Comparison of ENCODE assay signal across 19 mouse cellular contexts in genomic region chr4:102497221-102497620, GRCm38 (mm10).
DNase-seq lines count a peak whose midpoint lies in the region; ATAC-seq and TF ChIP-seq lines count a peak whose summit lies in the region.
"Had no signal": no experiment of that assay in that cellular context is flagged by ENCODE, and none has a peak within 500 bp of the region (broad histone marks: within the 10 kb centered on the region; RNA-seq: fewer than 3 reads in every experiment).

No protein-coding gene starts in this region.

- no peaks in the 10 kb centered on the region for H3K9me3 ChIP-seq in kidney, embryonic 16.5 days (ENCODE audit: low read length)
- no peaks in the 10 kb centered on the region for H3K9me3 ChIP-seq in neural tube, embryonic 15.5 days (replicated peaks)
- H3K9me3 ChIP-seq: embryonic facial prominence, embryonic 13.5 days; forebrain, embryonic 12.5 days; heart, embryonic 13.5 days; hindbrain, embryonic 10.5 days had no signal

- 81% methylated on average over 3 of the region's 3 CpGs for WGBS in kidney, adult 2 months
- 81% methylated on average over 3 of the region's 3 CpGs for WGBS in kidney, embryonic 16.5 days
- 84% methylated on average over 3 of the region's 3 CpGs for WGBS in neural tube, embryonic 15.5 days

- DNase-seq in heart, adult 11 months = peak; percentile 72
- no peak for DNase-seq in heart, postnatal 25 days (ENCODE audit: low spot score)
- DNase-seq in kidney, adult 2 months = peak; percentile 64
- DNase-seq in neural tube, embryonic 10.5 days (ENCODE audit: extremely low spot score, low spot score) = no peak
- DNase-seq in left cerebral cortex, postnatal 25 days (ENCODE audit: low spot score in 2 of 2) = no peak
- DNase-seq: adrenal gland, postnatal 14 days; cerebellum, adult 9-10 months; gastrocnemius, postnatal 14 days; heart, postnatal 10 days had no signal

- H3K4me1 ChIP-seq in kidney, adult 2 months (ENCODE audit: control insufficient read depth, insufficient read depth, low read length) = no peaks in the 10 kb centered on the region
- H3K4me1 ChIP-seq in kidney, embryonic 16.5 days (ENCODE audit: insufficient read depth, low read length) = no peaks in the 10 kb centered on the region; the same call in 1 of the 2 replicates
- 0 out of 2 replicates have a peak, but pooled peaks cover 3% of the 10 kb centered on the region for H3K4me1 ChIP-seq in neural tube, embryonic 15.5 days

- no peak overlapping the region for H3K9ac ChIP-seq in kidney, embryonic 16.5 days (replicated peaks; ENCODE audit: low read length)
- H3K9ac ChIP-seq in neural tube, embryonic 15.5 days (replicated peaks) = no peak overlapping the region
- H3K9ac ChIP-seq: embryonic facial prominence, embryonic 13.5 days; forebrain, embryonic 12.5 days; heart, embryonic 13.5 days; hindbrain, embryonic 14.5 days had no signal

- ATAC-seq in kidney, embryonic 16.5 days (ENCODE audit: low FRiP score, low TSS enrichment) = no peak
- ATAC-seq in neural tube, embryonic 15.5 days (ENCODE audit: low FRiP score) = no peak
- ATAC-seq: activated CD4-positive, CD25-positive, alpha-beta regulatory T cell, adult 4 months; Patski had no signal

- no peak overlapping the region for H3K4me2 ChIP-seq in kidney, embryonic 16.5 days (replicated peaks; ENCODE audit: low read depth, low read length)
- H3K4me2 ChIP-seq in neural tube, embryonic 15.5 days = no peak overlapping the region
- H3K4me2 ChIP-seq: embryonic facial prominence, embryonic 13.5 days; forebrain, embryonic 12.5 days; heart, embryonic 13.5 days; hindbrain, embryonic 14.5 days had no signal

- H3K36me3 ChIP-seq in kidney, adult 2 months (ENCODE audit: control insufficient read depth, insufficient read depth, low read length) = no peaks in the 10 kb centered on the region
- no peaks in the 10 kb centered on the region for H3K36me3 ChIP-seq in kidney, embryonic 16.5 days (ENCODE audit: insufficient read depth, low read length)
- no peaks in the 10 kb centered on the region for H3K36me3 ChIP-seq in neural tube, embryonic 15.5 days
- H3K36me3 ChIP-seq: embryonic facial prominence, embryonic 13.5 days; forebrain, embryonic 12.5 days; hindbrain, embryonic 10.5 days had no signal

- H3K27me3 ChIP-seq in kidney, adult 2 months (replicated peaks; ENCODE audit: control insufficient read depth, insufficient read depth, low read length) = no peaks in the 10 kb centered on the region
- H3K27me3 ChIP-seq in kidney, embryonic 16.5 days (ENCODE audit: insufficient read depth, low read length) = no peaks in the 10 kb centered on the region
- H3K27me3 ChIP-seq in neural tube, embryonic 15.5 days (replicated peaks) = no peaks in the 10 kb centered on the region
- H3K27me3 ChIP-seq: CH12.LX; embryonic facial prominence, embryonic 13.5 days; forebrain, embryonic 12.5 days; heart, embryonic 13.5 days; Patski had no signal

- no peak for TF ChIP-seq POLR2A in kidney, adult 2 months (IDR thresholded peaks at IDR 0.05; ENCODE audit: low read depth, low read length)

- intact Hi-C loops in heart, postnatal 25 days (cut with DNase I) = no loop called here
- intact Hi-C loops in left cerebral cortex, postnatal 25 days (cut with DNase I) = no loop called here

- TF ChIP-seq CTCF in kidney, adult 2 months (conservative IDR thresholded peaks at IDR 0.05; ENCODE audit: insufficient read depth, insufficient read length, low read depth, low read length) = no peak

- no peak overlapping the region for H3K27ac ChIP-seq in kidney, adult 2 months (ENCODE audit: insufficient read depth, low read depth, low read length)
- H3K27ac ChIP-seq in kidney, embryonic 16.5 days (ENCODE audit: low read length) = no peak overlapping the region
- 0 out of 2 replicates have a peak overlapping the region, but pooled peaks have one; percentile 10 for H3K27ac ChIP-seq in neural tube, embryonic 15.5 days (replicated peaks)
- H3K27ac ChIP-seq: embryonic facial prominence, embryonic 13.5 days; forebrain, embryonic 12.5 days; hindbrain, embryonic 10.5 days; hindbrain, embryonic 14.5 days had no signal

- H3K4me3 ChIP-seq in kidney, adult 2 months (ENCODE audit: insufficient read depth, low read depth, low read length) = no peak overlapping the region
- no peak overlapping the region for H3K4me3 ChIP-seq in kidney, embryonic 16.5 days (ENCODE audit: low read length)
- no peak overlapping the region for H3K4me3 ChIP-seq in neural tube, embryonic 15.5 days (replicated peaks)
- H3K4me3 ChIP-seq: embryonic facial prominence, embryonic 13.5 days; forebrain, embryonic 12.5 days; heart, embryonic 13.5 days; hindbrain, embryonic 10.5 days had no signal

Comparison
In these comparisons a context has a peak if more than half of its experiments do, and no peak if none do; other contexts are left out.
1. DNase-seq: peak in heart, adult 11 months (single experiment) and kidney, adult 2 months (single experiment); none in heart, postnatal 25 days (single experiment), neural tube, embryonic 10.5 days (single experiment) and left cerebral cortex, postnatal 25 days (0 of 2).